Mouse (Mus musculus) CH12.LX (cell line): ENCODE measurements around the gene Lifr. TPM values are rescaled to one million over a fixed set of nuclear protein-coding genes. Genes with fewer than 3 reads are reported as not detected.

ENCODE experiments used
- DNase-seq: peaks from one replicate; pipeline ENCODE4 v3.0.0-alpha.2; 2013; ENCODE audit errors: extremely low read depth
- H3K27ac ChIP-seq: 2 replicates; pipeline ENCODE4 v1.5.1; 2012; ENCODE audit warnings: low read depth, mild to moderate bottlenecking, control low read depth, moderate library complexity; ENCODE audit not compliant: insufficient read depth
- H3K27me3 ChIP-seq: replicated peaks from 2 replicates; pipeline ENCODE3; 2012; ENCODE audit warnings: inconsistent platforms
- H3K36me3 ChIP-seq, 2 experiments: replicated peaks in 1 of 2; 2 replicates each; pipeline versions ENCODE3 to v1.6.1; 2012; ENCODE audit warnings: inconsistent platforms in 1 of 2, low read length in 1 of 2, mild to moderate bottlenecking in 1 of 2, mixed read lengths in 1 of 2, moderate library complexity in 1 of 2; ENCODE audit not compliant: control insufficient read depth in 1 of 2, insufficient read depth in 1 of 2
- H3K4me1 ChIP-seq, 2 experiments: 2 replicates each; pipeline ENCODE4 v1.6.1; 2012; ENCODE audit warnings: inconsistent platforms in 1 of 2, moderate library complexity in 1 of 2; ENCODE audit not compliant: insufficient read depth in 2 of 2, control insufficient read depth in 1 of 2
- H3K4me2 ChIP-seq: 2 replicates; pipeline ENCODE4 v1.6.1; 2012; ENCODE audit warnings: low read depth, mild to moderate bottlenecking, control low read depth; ENCODE audit not compliant: poor library complexity, insufficient read depth, severe bottlenecking
- H3K4me3 ChIP-seq, 3 experiments: fragments of 150-350 bp in 1 of 3; sonication (generic) in 1 of 3; replicated peaks in 1 of 3; 2 replicates each; pipeline versions ENCODE3 to v1.5.1; 2011 to 2012; ENCODE audit warnings: low read depth in 2 of 3, low read length in 2 of 3, mild to moderate bottlenecking in 2 of 3, moderate library complexity in 2 of 3, control low read depth in 1 of 3, improper control_type of control experiment in 1 of 3, inconsistent platforms in 1 of 3, mixed read lengths in 1 of 3; ENCODE audit not compliant: poor library complexity in 1 of 3
- H3K79me2 ChIP-seq: replicated peaks from 2 replicates; pipeline ENCODE4 v1.6.1; 2012; ENCODE audit warnings: mild to moderate bottlenecking, moderate library complexity; ENCODE audit not compliant: control insufficient read depth, poor library complexity, insufficient read depth, severe bottlenecking; ENCODE audit errors: extremely low read depth
- H3K9ac ChIP-seq: 2 replicates; pipeline ENCODE4 v1.6.1; 2012; ENCODE audit warnings: low read depth, mild to moderate bottlenecking, control low read depth, moderate library complexity; ENCODE audit not compliant: insufficient read depth
- H3K9me3 ChIP-seq: replicated peaks from 2 replicates; pipeline ENCODE3; 2012; ENCODE audit warnings: low read length, inconsistent platforms, mixed read lengths
- BHLHE40 ChIP-seq: IDR thresholded peaks from 2 replicates; pipeline ENCODE4 v1.6.1; 2011; ENCODE audit warnings: mild to moderate bottlenecking, low read depth, low read length, improper control_type of control experiment
- CHD1 ChIP-seq: IDR thresholded peaks from 2 replicates; pipeline ENCODE4 v1.6.1; 2012; ENCODE audit warnings: low read depth, low read length, improper control_type of control experiment, inconsistent platforms
- E2F4 ChIP-seq: IDR thresholded peaks from 2 replicates; pipeline ENCODE4 v1.6.1; 2011; ENCODE audit warnings: low read depth, low read length, improper control_type of control experiment; ENCODE audit not compliant: insufficient replicate concordance
- ELF1 ChIP-seq: IDR thresholded peaks from 2 replicates; pipeline ENCODE4 v1.6.1; 2014; ENCODE audit warnings: low read depth, mild to moderate bottlenecking, inconsistent platforms, low read length, improper control_type of control experiment
- EP300 ChIP-seq: IDR thresholded peaks from 2 replicates; pipeline ENCODE4 v1.6.1; 2011; ENCODE audit warnings: low read length, improper control_type of control experiment
- ETS1 ChIP-seq: conservative IDR thresholded peaks from 2 replicates; pipeline ENCODE4 v1.6.1; 2012; ENCODE audit warnings: low read depth, mild to moderate bottlenecking, inconsistent platforms, low read length, improper control_type of control experiment, moderate library complexity
- GABPA ChIP-seq: IDR thresholded peaks from 2 replicates; pipeline ENCODE4 v1.6.1; 2012; ENCODE audit warnings: low read depth, low read length, improper control_type of control experiment, inconsistent platforms; ENCODE audit not compliant: insufficient replicate concordance
- HCFC1 ChIP-seq: IDR thresholded peaks from 2 replicates; pipeline ENCODE4 v1.6.1; 2012; ENCODE audit warnings: low read depth, mild to moderate bottlenecking, inconsistent platforms, low read length, improper control_type of control experiment
- IRF4 ChIP-seq: IDR thresholded peaks from 2 replicates; pipeline ENCODE4 v1.6.1; 2014; ENCODE audit warnings: low read depth, mild to moderate bottlenecking, inconsistent platforms, low read length, improper control_type of control experiment
- JUN ChIP-seq: IDR thresholded peaks from 2 replicates; pipeline ENCODE4 v1.6.1; 2011; ENCODE audit warnings: low read depth, mild to moderate bottlenecking, low read length, improper control_type of control experiment, moderate library complexity; ENCODE audit not compliant: insufficient read depth
- MAX ChIP-seq: IDR thresholded peaks from 2 replicates; pipeline ENCODE4 v1.6.1; 2011; ENCODE audit warnings: low read length, improper control_type of control experiment
- MAZ ChIP-seq: IDR thresholded peaks from 2 replicates; pipeline ENCODE4 v1.6.1; 2012; ENCODE audit warnings: low read depth, mild to moderate bottlenecking, inconsistent platforms, low read length, improper control_type of control experiment, moderate library complexity
- MXI1 ChIP-seq: IDR thresholded peaks from 2 replicates; pipeline ENCODE4 v1.6.1; 2011; ENCODE audit warnings: mild to moderate bottlenecking, low read depth, low read length, improper control_type of control experiment
- MYC ChIP-seq: IDR thresholded peaks from 2 replicates; pipeline ENCODE4 v1.6.1; 2011; ENCODE audit warnings: low read depth, mild to moderate bottlenecking, improper control_type of control experiment, low read length
- NELFE ChIP-seq: IDR thresholded peaks from 2 replicates; pipeline ENCODE4 v1.6.1; 2011; ENCODE audit warnings: low read depth, low read length, improper control_type of control experiment
- NRF1 ChIP-seq: IDR thresholded peaks from 2 replicates; pipeline ENCODE4 v1.6.1; 2014; ENCODE audit warnings: low read depth, mild to moderate bottlenecking, inconsistent platforms, low read length, improper control_type of control experiment, moderate library complexity
- PAX5 ChIP-seq: IDR thresholded peaks from 2 replicates; pipeline ENCODE4 v1.6.1; 2012; ENCODE audit warnings: low read length, inconsistent platforms, mixed read lengths
- POLR2A ChIP-seq: IDR thresholded peaks from 2 replicates; pipeline ENCODE4 v1.6.1; 2011; ENCODE audit warnings: low read depth, mild to moderate bottlenecking, improper control_type of control experiment, low read length
- POLR2AphosphoS2 ChIP-seq: IDR thresholded peaks from 2 replicates; pipeline ENCODE4 v1.6.1; 2011; ENCODE audit warnings: low read depth, low read length, improper control_type of control experiment
- RCOR1 ChIP-seq: conservative IDR thresholded peaks from 2 replicates; pipeline ENCODE4 v1.6.1; 2012; ENCODE audit warnings: low read depth, mild to moderate bottlenecking, inconsistent platforms, low read length, improper control_type of control experiment
- SMC3 ChIP-seq: IDR thresholded peaks from 2 replicates; pipeline ENCODE4 v1.6.1; 2011; ENCODE audit warnings: low read depth, low read length, improper control_type of control experiment
- TCF12 ChIP-seq: IDR thresholded peaks from 2 replicates; pipeline ENCODE4 v1.6.1; 2014; ENCODE audit warnings: low read depth, mild to moderate bottlenecking, inconsistent platforms, low read length, improper control_type of control experiment
- USF2 ChIP-seq: conservative IDR thresholded peaks from 2 replicates; pipeline ENCODE4 v1.6.1; 2011; ENCODE audit warnings: low read depth, low read length, improper control_type of control experiment
- ZNF384 ChIP-seq: IDR thresholded peaks from 2 replicates; pipeline ENCODE4 v1.6.1; 2012; ENCODE audit warnings: low read depth, low read length, improper control_type of control experiment, inconsistent platforms
- dilution Hi-C: fragments of 300-500 bp; cut with MboI; formaldehyde crosslinking; loops from 2 replicates; pipeline ENCODE4 v1.14.3; 2020; ENCODE audit warnings: low sequenced_read_pairs; ENCODE audit not compliant: extremely low pct_unique_long_range_greater_than_20kb, extremely low pct_ligation_motif_present
- in situ Hi-C: fragments of 300-500 bp; cut with MboI; formaldehyde crosslinking; loops from 3 replicates; pipeline ENCODE4 v1.14.3; 2019; ENCODE audit warnings: low sequenced_read_pairs, low pct_ligation_motif_present, low pct_unique_long_range_greater_than_20kb, mixed read lengths
- polyA plus RNA-seq: library from polyadenylated mRNA; unstranded; fragments of >175 nt; gene quantifications from 2 replicates; pipeline ENCODE4 v1.2.1, GENCODE M21; 2012; ENCODE audit warnings: low read depth; ENCODE audit not compliant: insufficient read length
- total RNA-seq, 2 experiments: library from RNA; depleted of rRNA; stranded (reverse); fragments of 300-350 nt in 1 of 2; fragments of >200 nt in 1 of 2; gene quantifications; 2 replicates each; pipeline ENCODE4 v1.2.3; 2012 to 2014

Gene Lifr
- total and polyA plus RNA-seq, 3 experiments = 0.03 TPM; not detected in 2

- no peak for TF ChIP-seq MAZ
- no peak for TF ChIP-seq ZNF384
- TF ChIP-seq, all 38 proteins: peak for 0
These were observed 114.5 kb downstream of the Lifr start (continued) for GRCm38 (mm10) chr15:7204917-7205316.

- Histone ChIP-seq H3K9ac (no peak overlapping the region), H3K27me3 (peaks cover 94% of the 10 kb centered on the region), H3K9me3 (no peaks in the 10 kb centered on the region), H3K4me3 (no peak overlapping the region), H3K27ac (no peak overlapping the region), H3K79me2 (no peaks in the 10 kb centered on the region), H3K4me1 (no peaks in the 10 kb centered on the region), H3K4me2 (no peak overlapping the region), H3K36me3 (no peaks in the 10 kb centered on the region)
- dilution Hi-C loops (no loop called here), in situ Hi-C loops (no loop called here)
- TF ChIP-seq RCOR1 (no peak), ETS1 (no peak), CHD1 (no peak), GABPA (no peak), TCF12 (no peak), SMC3 (no peak), MXI1 (no peak), POLR2A (no peak), BHLHE40 (no peak), E2F4 (no peak), ZNF384 (no peak), JUN (no peak), IRF4 (no peak), POLR2AphosphoS2 (no peak), NRF1 (no peak)
- DNase-seq = no peak
These were observed 115.7 kb downstream of the Lifr start for GRCm38 (mm10) chr15:7206110-7206509.

- H3K27ac ChIP-seq = no peak overlapping the region
- H3K4me1 ChIP-seq = no peaks in the 10 kb centered on the region
- no peak for DNase-seq
- H3K36me3 ChIP-seq = no peaks in the 10 kb centered on the region
- TF ChIP-seq MYC (no peak), CHD1 (no peak), ELF1 (no peak), HCFC1 (no peak), E2F4 (no peak), IRF4 (no peak), USF2 (no peak), GABPA (no peak), NELFE (no peak), MAX (no peak), NRF1 (no peak), ETS1 (no peak), RCOR1 (no peak), PAX5 (no peak), EP300 (no peak), BHLHE40 (no peak)
- TF ChIP-seq, all 38 proteins: peak for 0
- H3K79me2 ChIP-seq = no peaks in the 10 kb centered on the region
- H3K27me3 ChIP-seq = peaks cover 92% of the 10 kb centered on the region
- no peak overlapping the region for H3K9ac ChIP-seq
- in situ Hi-C loops (no loop called here), dilution Hi-C loops (no loop called here)
- no peak overlapping the region for H3K4me2 ChIP-seq
- no peaks in the 10 kb centered on the region for H3K9me3 ChIP-seq
- H3K4me3 ChIP-seq = no peak overlapping the region
These were observed 116.9 kb downstream of the Lifr start for GRCm38 (mm10) chr15:7207292-7207691.
